Mouse (Mus musculus) right cerebral cortex, postnatal 25 days (tissue): ENCODE measurements around the gene Slc9a8.

Source experiments
- DNase-seq: peaks from one replicate; pipeline ENCODE4 v3.0.0; 2022

Slc9a8 gene

GRCm38 (mm10) chr2:167449331-167450275 lies 28.1 kb downstream of the Slc9a8 start:
- DNase-seq: no peak

DNA sequence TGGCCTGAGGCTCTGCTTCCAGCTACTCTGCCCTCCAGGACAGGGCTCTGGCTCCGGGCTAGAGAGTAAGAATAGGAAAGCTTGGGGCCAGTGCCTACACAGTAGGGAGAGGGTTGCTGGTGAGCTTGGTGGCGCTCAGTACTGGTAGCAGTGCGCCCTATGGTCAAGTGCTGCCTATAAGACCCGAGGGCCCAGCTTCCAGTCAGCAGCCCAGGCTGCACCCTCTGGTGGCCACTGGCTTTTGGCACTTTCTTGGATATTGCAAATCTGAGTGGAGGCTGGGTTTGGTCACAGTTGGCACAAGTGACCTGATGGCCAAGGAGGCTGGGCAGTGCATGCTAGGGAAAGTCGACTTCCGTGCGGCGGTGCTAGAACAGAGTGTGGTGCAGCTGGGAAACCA lies 29.1 kb downstream of the Slc9a8 start:
- no peak for DNase-seq

GRCm38 (mm10) chr2:167453814-167454213 lies 32.3 kb downstream of the Slc9a8 start:
- no peak for DNase-seq

DNA sequence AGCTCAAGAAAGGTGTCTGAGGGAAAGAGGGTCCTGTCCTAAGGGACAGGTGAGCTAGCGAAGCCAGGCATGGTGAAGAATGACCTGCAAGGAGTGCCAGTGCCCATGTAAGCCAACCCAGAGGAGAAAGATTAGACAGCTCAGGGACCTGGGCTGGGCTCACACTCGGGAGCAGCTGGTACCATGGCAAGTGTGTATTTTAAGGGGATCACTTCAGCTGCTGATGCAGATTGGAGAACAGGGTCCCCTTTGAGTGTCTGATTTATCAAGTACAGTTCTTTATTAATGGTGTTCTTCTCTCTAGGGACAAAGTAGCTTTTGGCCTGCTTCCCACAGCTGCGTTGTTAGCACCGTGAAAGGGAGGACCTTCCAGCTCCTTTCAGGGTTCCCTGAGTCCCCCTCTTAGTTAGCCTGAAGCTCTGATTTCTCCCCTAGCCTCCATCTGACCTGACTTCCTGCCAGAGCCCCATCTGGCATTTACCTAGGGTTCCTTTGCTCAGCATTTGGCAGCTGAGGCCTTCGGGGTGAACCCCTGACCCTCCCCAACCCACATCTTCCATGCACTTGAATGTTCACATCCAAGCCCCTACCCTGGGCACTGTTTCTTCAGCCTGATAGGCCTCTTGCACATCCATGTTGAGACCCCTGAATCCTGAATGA lies 35.0 kb downstream of the Slc9a8 start:
- DNase-seq: no peak

- DNase-seq: no peak
Observed at GRCm38 (mm10) chr2:167457213-167457612, 35.7 kb downstream of the Slc9a8 start.

DNA sequence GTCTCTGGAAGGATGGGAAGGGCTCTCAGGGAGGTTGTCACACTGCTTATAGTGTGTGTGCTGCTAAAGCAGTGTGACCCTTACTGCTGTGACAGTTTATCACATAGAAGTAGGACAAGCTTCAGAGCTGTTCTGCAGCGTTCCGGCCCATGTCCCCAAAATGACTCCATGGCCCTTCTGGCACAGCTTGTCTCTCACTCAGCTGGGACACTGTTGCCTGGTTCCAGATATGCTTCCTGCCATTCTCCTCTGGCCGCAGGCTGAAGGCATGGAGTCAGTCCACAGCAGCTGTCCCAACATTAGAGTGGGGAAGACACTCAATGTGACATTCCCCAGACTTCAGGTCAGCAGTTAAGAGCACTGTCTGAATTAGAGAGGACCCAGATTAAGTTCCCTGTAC lies 37.0 kb downstream of the Slc9a8 start:
- no peak for DNase-seq

DNA sequence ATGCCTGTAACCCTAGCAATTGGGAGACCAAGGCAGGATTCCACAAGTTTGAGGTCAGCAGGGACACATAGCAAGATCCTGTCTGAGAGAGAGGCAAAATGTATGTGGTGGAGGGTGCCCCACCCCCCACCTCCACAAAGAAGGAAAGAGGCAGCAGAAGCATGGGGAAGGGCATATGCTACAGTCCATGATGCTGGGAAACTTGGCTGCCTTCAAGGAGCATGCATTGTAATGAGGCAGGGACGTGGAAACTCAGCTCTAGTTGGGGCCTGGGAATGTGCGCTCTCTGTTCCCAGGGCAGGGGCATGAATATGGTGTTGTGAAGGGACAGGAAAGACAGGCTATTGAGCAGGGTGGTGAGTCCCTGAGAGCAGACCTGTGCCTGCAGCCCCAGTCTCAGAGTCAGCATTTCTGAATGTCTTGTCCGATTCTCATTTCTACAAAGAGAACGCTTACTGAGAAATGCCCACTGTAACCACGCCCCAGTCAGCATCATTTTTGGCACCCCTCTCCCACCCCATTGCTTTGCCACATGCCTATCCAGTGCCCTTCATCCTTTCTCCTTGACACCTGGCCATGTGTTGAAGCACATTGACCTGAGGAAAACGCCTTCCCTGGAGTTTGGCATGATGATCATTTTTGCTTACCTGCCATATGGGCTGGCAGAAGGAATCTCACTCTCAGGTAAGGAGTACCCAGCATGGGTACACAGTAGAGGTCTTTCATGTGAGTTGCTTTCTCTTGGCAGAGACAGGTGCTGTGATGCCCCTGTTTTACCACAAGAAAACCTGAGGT lies 37.8 kb downstream of the Slc9a8 start:
- DNase-seq: no peak

GRCm38 (mm10) chr2:167462954-167463353 lies 41.4 kb downstream of the Slc9a8 start:
- DNase-seq: no peak

- no peak for DNase-seq
Observed at GRCm38 (mm10) chr2:167463802-167464201, 42.3 kb downstream of the Slc9a8 start.

DNA sequence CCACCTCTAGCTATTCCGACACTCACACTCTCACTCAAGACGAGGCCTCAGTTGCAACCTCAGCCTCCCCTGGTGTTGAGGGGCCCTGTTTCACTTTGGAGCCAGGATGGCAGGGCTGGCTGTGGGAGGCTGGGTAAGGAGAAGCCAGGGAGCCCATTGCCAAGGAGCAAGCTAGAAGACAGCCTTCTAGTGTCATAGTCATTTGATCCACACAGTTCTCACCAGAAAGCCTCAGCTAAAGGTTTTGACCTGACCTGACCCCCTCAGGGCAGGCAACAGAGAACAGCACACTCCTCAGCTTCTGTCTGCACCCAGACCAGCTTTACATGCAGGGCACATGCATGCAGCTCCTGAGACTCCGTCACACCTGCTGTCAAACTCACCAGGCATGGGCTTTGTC lies 44.4 kb downstream of the Slc9a8 start:
- no peak for DNase-seq

DNA sequence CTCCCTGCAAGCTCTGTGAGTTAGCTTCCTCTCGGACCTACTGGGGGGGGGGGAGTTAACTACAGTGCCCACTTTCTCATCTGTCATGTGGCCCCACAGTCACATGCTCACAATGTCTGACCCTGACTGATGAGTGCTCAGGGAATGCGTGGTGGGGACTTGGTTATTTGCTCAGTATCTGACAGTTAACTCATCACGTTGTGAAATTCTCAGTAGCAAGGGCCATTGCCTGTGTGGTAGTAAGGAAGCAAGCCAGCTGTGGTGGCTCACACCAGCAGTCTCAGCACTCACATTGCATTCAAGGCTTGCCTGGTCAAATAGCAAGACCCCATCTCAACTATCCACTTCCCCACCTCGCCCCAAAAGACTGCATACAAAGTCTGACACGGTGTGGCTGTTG lies 45.7 kb downstream of the Slc9a8 start:
- no peak for DNase-seq

DNA sequence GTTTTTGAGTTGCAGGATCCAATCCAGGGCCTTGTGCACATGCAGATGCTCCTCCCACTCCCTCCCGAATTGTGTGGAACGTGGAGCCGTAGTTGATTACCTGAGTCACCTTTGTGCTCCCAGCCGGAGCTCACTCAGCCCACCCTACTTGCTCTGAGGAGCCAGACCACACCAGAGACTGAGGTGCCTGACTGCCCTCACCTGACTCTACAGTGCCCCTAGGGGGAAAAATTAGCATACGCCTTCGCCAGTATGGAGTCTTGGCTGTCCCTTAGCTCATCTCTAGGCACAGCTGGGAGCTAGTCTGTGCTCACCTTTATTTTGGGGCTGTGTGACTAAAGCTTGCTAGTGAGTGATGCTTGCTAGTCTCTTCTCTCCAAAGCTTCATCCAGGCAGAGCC lies 46.9 kb downstream of the Slc9a8 start:
- DNase-seq: no peak

GRCm38 (mm10) chr2:167470611-167471010 lies 49.1 kb downstream of the Slc9a8 start:
- DNase-seq: no peak

DNA sequence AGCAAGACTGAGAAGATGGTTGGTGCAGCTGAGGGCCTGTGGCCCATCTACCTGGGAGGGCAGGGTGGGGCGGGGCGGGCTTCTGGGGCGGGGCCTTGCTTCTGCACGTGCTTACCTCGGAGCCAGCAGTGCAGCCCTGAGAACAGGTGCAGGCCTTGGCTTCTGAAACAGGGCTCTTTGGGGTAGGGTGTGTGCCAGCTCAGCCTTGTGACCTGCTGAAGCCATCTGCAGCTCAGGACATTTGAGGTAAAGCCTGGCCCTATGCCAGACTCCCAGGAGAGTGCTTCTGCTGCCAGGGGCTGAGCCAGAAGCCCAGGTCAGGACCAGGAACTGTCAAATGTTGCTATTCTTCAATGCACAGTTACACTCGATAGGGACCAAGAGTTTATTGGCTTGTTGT lies 50.1 kb downstream of the Slc9a8 start:
- DNase-seq: no peak

- no peak for DNase-seq
Observed at GRCm38 (mm10) chr2:167474218-167474617, 52.7 kb downstream of the Slc9a8 start.

DNA sequence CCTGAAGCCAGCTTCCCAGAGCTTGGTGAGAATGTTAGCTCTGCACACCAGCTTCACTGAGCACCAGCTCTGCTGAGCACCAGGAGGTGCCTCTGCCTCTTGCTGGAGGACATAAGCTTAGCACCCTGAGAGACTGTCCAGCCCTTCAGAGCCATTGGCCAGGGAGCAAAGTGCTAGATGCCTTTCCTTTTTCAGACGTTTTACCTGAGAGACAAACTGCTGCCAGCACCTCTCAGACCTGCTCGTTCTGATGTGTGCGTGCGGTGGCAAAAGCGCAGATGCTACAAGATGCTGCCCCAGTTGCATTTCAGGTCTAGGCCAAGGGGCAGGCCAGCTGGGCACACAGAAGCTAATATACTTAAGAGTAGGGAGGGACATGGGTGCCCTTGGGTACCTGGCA lies 54.1 kb downstream of the Slc9a8 start:
- DNase-seq: no peak

DNA sequence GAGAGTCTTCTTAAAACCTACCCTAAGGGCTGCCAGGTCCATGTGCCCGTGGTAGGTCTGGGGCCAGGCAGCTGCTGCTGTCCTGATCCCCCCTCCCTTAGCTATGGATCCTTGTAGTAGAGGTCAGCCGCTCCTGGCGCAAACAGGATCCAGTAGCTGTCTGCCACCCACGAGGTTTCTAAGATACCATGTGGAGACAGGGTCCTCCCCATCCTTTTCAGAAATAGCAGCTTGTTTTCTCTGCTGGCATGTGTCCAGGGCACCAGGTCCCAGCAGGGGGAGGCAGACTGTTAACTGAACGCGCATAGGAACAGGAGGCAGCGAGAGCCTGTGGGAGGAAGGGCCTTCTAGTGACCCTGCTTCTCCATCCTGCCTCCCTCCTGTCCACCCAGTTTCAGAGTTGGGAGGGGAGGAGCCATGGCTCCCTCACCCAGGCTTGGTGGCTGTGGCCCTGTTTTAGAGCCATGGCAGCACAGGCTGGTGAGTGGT lies 54.7 kb downstream of the Slc9a8 start:
- no peak for DNase-seq

GRCm38 (mm10) chr2:167476762-167477161 lies 55.2 kb downstream of the Slc9a8 start:
- no peak for DNase-seq

GRCm38 (mm10) chr2:167478128-167478527 lies 56.6 kb downstream of the Slc9a8 start:
- DNase-seq: no peak

GRCm38 (mm10) chr2:167479501-167479900 lies 58.0 kb downstream of the Slc9a8 start:
- no peak for DNase-seq

- DNase-seq: no peak
Observed at GRCm38 (mm10) chr2:167482681-167483080, 61.2 kb downstream of the Slc9a8 start.

- no peak for DNase-seq
Observed at GRCm38 (mm10) chr2:167483081-167483826, 61.7 kb downstream of the Slc9a8 start.
